Comparison of ENCODE assay signal across 9 mouse cellular contexts in the genomic region with DNA sequence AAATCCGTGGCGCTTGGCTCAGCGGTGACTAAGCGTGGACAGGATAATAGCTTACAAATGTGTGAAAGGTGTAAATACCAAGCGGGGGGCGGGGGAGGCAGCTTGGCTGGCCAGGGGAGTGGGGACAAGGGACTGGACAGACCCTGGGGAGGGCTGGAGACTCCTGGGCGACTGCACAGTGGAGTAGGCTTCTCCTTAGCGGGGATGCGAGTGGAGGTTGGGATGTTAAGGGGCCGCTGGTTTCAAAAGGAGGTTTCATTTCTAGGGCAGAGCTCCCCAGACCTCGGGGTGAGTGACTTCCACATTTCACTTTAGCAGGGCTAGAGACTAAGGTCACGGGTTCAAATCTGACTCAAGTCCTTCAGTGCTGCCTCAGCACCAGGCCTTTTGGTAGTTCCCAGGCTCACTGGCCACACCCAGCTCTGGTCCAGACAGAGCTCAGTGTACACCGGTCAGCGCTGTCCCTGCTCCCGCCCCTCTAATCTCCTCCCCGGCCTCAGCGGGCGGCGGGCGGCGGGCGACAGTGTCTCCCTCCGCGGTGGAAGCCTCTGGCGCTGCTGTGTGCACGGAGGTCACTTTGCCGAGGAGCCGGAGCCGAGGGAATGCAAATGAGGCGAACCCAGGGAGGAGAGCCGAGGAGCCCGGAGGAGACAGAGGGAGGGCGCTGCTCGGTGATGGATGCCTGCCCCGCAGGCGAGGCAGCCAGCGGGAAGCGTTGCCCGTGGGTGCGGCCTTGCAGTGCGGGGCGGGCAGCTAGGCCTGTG. TPM values are rescaled to one million over a fixed set of nuclear protein-coding genes. Genes with fewer than 3 reads are reported as not detected.
DNase-seq lines count a peak whose midpoint lies in the region; ATAC-seq and TF ChIP-seq lines count a peak whose summit lies in the region.
"Had no signal": no experiment of that assay in that cellular context is flagged by ENCODE, and none has a peak within 500 bp of the region (broad histone marks: within the 10 kb centered on the region; RNA-seq: fewer than 3 reads in every experiment).

No protein-coding gene starts in this region.

- H3K4me2 ChIP-seq in lung, embryonic 14.5 days: peak overlapping the region; percentile 66
- H3K4me2 ChIP-seq in forebrain, embryonic 14.5 days (ENCODE audit: low read length): peak overlapping the region; percentile 53
- peak overlapping the region; percentile 63 for H3K4me2 ChIP-seq in intestine, embryonic 16.5 days (ENCODE audit: low read depth, low read length)
- H3K4me2 ChIP-seq in lung, embryonic 16.5 days (ENCODE audit: low read depth, low read length): peak overlapping the region; percentile 57
- peak overlapping the region; percentile 59 for H3K4me2 ChIP-seq in stomach, embryonic 14.5 days (replicated peaks; ENCODE audit: low read depth, low read length)

- H3K27me3 ChIP-seq in lung, embryonic 14.5 days (ENCODE audit: insufficient read depth, low read length): peaks cover 27% of the 10 kb centered on the region
- H3K27me3 ChIP-seq in forebrain, embryonic 14.5 days (replicated peaks; ENCODE audit: control insufficient read depth, insufficient read depth, low read length): peaks cover 7% of the 10 kb centered on the region
- H3K27me3 ChIP-seq in intestine, embryonic 16.5 days (replicated peaks; ENCODE audit: control insufficient read depth, insufficient read depth, low read length): peaks cover 15% of the 10 kb centered on the region; the same call in 1 of the 2 replicates
- peaks cover 26% of the 10 kb centered on the region for H3K27me3 ChIP-seq in lung, embryonic 16.5 days (ENCODE audit: control insufficient read depth, insufficient read depth, low read depth, low read length)
- H3K27me3 ChIP-seq in stomach, embryonic 14.5 days (ENCODE audit: control insufficient read depth, insufficient read depth, low read length): 0 out of 2 replicates have a peak, but pooled peaks cover 2% of the 10 kb centered on the region

- ATAC-seq in lung, embryonic 14.5 days (ENCODE audit: insufficient read depth): peak; percentile 81
- ATAC-seq in forebrain, embryonic 14.5 days: peak; percentile 60
- peak; percentile 70 for ATAC-seq in intestine, embryonic 16.5 days
- ATAC-seq in lung, embryonic 16.5 days (ENCODE audit: low read depth): peak; percentile 72
- peak; percentile 73 for ATAC-seq in stomach, embryonic 14.5 days (ENCODE audit: insufficient number of reproducible peaks, insufficient read depth, low FRiP score, low read depth)

- H3K9me3 ChIP-seq in lung, embryonic 14.5 days (ENCODE audit: low read depth, low read length): no peaks in the 10 kb centered on the region
- H3K9me3 ChIP-seq in forebrain, embryonic 14.5 days (replicated peaks; ENCODE audit: control insufficient read depth, low read length): no peaks in the 10 kb centered on the region
- H3K9me3 ChIP-seq in intestine, embryonic 16.5 days (ENCODE audit: control insufficient read depth, low read length): no peaks in the 10 kb centered on the region
- H3K9me3 ChIP-seq in lung, embryonic 16.5 days (ENCODE audit: control insufficient read depth, low read length): no peaks in the 10 kb centered on the region
- H3K9me3 ChIP-seq in stomach, embryonic 14.5 days (ENCODE audit: control insufficient read depth, low read depth, low read length): no peaks in the 10 kb centered on the region

- peak overlapping the region; percentile 72; the same call in 1 of the 2 replicates for H3K27ac ChIP-seq in lung, embryonic 14.5 days (ENCODE audit: low read depth)
- 0 out of 2 replicates have a peak overlapping the region, but pooled peaks have one; percentile 58 for H3K27ac ChIP-seq in forebrain, embryonic 14.5 days (ENCODE audit: low read depth, low read length)
- H3K27ac ChIP-seq in intestine, embryonic 16.5 days (ENCODE audit: low read length): peak overlapping the region; percentile 70
- no peak overlapping the region for H3K27ac ChIP-seq in lung, embryonic 16.5 days (ENCODE audit: low read length)
- peak overlapping the region; percentile 46; the same call in 1 of the 2 replicates for H3K27ac ChIP-seq in stomach, embryonic 14.5 days (ENCODE audit: low read length)
- H3K27ac ChIP-seq: macrophage had no signal

- peak overlapping the region; percentile 48 for H3K9ac ChIP-seq in lung, embryonic 14.5 days
- H3K9ac ChIP-seq in forebrain, embryonic 14.5 days (ENCODE audit: low read length): peak overlapping the region; percentile 55
- H3K9ac ChIP-seq in intestine, embryonic 16.5 days (ENCODE audit: low read depth, low read length): peak overlapping the region; percentile 64
- H3K9ac ChIP-seq in lung, embryonic 16.5 days (ENCODE audit: low read length): peak overlapping the region; percentile 20
- H3K9ac ChIP-seq in stomach, embryonic 14.5 days (replicated peaks; ENCODE audit: low read depth, low read length): no peak overlapping the region; the same call in 1 of the 2 replicates

- WGBS in lung, embryonic 14.5 days: 2% methylated on average over 42 of the region's 42 CpGs
- 4% methylated on average over 39 of the region's 42 CpGs for WGBS in forebrain, embryonic 14.5 days
- 4% methylated on average over 38 of the region's 42 CpGs for WGBS in intestine, embryonic 16.5 days
- WGBS in lung, embryonic 16.5 days: 4% methylated on average over 42 of the region's 42 CpGs
- WGBS in stomach, embryonic 14.5 days: 2% methylated on average over 42 of the region's 42 CpGs

- no peaks in the 10 kb centered on the region for H3K36me3 ChIP-seq in lung, embryonic 14.5 days (ENCODE audit: insufficient read depth)
- H3K36me3 ChIP-seq in forebrain, embryonic 14.5 days (ENCODE audit: control insufficient read depth, insufficient read depth, low read length): no peaks in the 10 kb centered on the region
- no peaks in the 10 kb centered on the region for H3K36me3 ChIP-seq in intestine, embryonic 16.5 days (ENCODE audit: control insufficient read depth, insufficient read depth, low read length)
- no peaks in the 10 kb centered on the region for H3K36me3 ChIP-seq in lung, embryonic 16.5 days (ENCODE audit: control insufficient read depth, insufficient read depth, low read length)
- H3K36me3 ChIP-seq in stomach, embryonic 14.5 days (ENCODE audit: control insufficient read depth, insufficient read depth, low read length): no peaks in the 10 kb centered on the region

- peak; percentile 74 for DNase-seq in lung, embryonic 14.5 days
- DNase-seq in lung, postnatal 25 days (ENCODE audit: low spot score): no peak
- DNase-seq in brain, adult 2 months (ENCODE audit: low read depth, low spot score): peak; percentile 65
- no peak for DNase-seq in forebrain, embryonic 14.5 days (ENCODE audit: low spot score)
- no peak for DNase-seq in spleen, postnatal 10 days (ENCODE audit: low spot score in 2 of 2)

- H3K4me1 ChIP-seq in lung, embryonic 14.5 days (ENCODE audit: insufficient read depth): peaks cover 7% of the 10 kb centered on the region; the same call in 1 of the 2 replicates
- H3K4me1 ChIP-seq in forebrain, embryonic 14.5 days (ENCODE audit: control insufficient read depth, insufficient read depth, low read length): peaks cover 18% of the 10 kb centered on the region
- H3K4me1 ChIP-seq in intestine, embryonic 16.5 days (ENCODE audit: control insufficient read depth, insufficient read depth, low read length): peaks cover 19% of the 10 kb centered on the region
- peaks cover 13% of the 10 kb centered on the region for H3K4me1 ChIP-seq in lung, embryonic 16.5 days (replicated peaks; ENCODE audit: control insufficient read depth, insufficient read depth, low read length)
- peaks cover 17% of the 10 kb centered on the region for H3K4me1 ChIP-seq in stomach, embryonic 14.5 days (ENCODE audit: control insufficient read depth, insufficient read depth, low read length)

- no peak for TF ChIP-seq CTCF in lung, embryonic 14.5 days (IDR thresholded peaks at IDR 0.05; ENCODE audit: low read depth)

- H3K4me3 ChIP-seq in lung, embryonic 14.5 days (ENCODE audit: low read depth, low read length): peak overlapping the region; percentile 34
- H3K4me3 ChIP-seq in forebrain, embryonic 14.5 days (ENCODE audit: low read depth, low read length): peak overlapping the region; percentile 22
- H3K4me3 ChIP-seq in intestine, embryonic 16.5 days (ENCODE audit: low read length): peak overlapping the region; percentile 42
- H3K4me3 ChIP-seq in lung, embryonic 16.5 days (ENCODE audit: low read length): peak overlapping the region; percentile 39
- peak overlapping the region; percentile 30 for H3K4me3 ChIP-seq in stomach, embryonic 14.5 days (ENCODE audit: low read depth, low read length)

RNA-seq across cellular contexts. Expression of a gene that starts 8.0 kb away (rescaled TPM):
- polyA plus RNA-seq in lung, embryonic 14.5 days (2014; fragmentation: Nextera tagmentation; extraction: Ambion mirVana): 0.12 and 0.18 TPM in 2 replicates
- 0.76 and 0.84 TPM in 2 replicates for polyA plus RNA-seq in forebrain, embryonic 14.5 days (2014; fragmentation: Nextera tagmentation; extraction: Ambion mirVana)
- 2.0 and 2.4 TPM in 2 replicates for polyA plus RNA-seq in intestine, embryonic 16.5 days (2015; fragmentation: Nextera tagmentation; extraction: Ambion mirVana)
- polyA plus RNA-seq in lung, embryonic 16.5 days (2015; fragmentation: Nextera tagmentation; extraction: Ambion mirVana): 0.05 and 0.11 TPM in 2 replicates
- polyA plus RNA-seq in stomach, embryonic 14.5 days (2014; fragmentation: Nextera tagmentation; extraction: Ambion mirVana): 0.16 and 0.25 TPM in 2 replicates
- polyA plus RNA-seq: macrophage had no signal

RNA-seq across cellular contexts. Expression of a gene that starts 20.9 kb away (rescaled TPM):
- 32.8 and 35.1 TPM in 2 replicates for polyA plus RNA-seq in lung, embryonic 14.5 days (2014; fragmentation: Nextera tagmentation; extraction: Ambion mirVana)
- 21.6 and 24.2 TPM in 2 replicates for polyA plus RNA-seq in forebrain, embryonic 14.5 days (2014; fragmentation: Nextera tagmentation; extraction: Ambion mirVana)
- 25.2 and 28.8 TPM in 2 replicates for polyA plus RNA-seq in intestine, embryonic 16.5 days (2015; fragmentation: Nextera tagmentation; extraction: Ambion mirVana)
- 22.9 and 25.2 TPM in 2 replicates for polyA plus RNA-seq in lung, embryonic 16.5 days (2015; fragmentation: Nextera tagmentation; extraction: Ambion mirVana)
- polyA plus RNA-seq in stomach, embryonic 14.5 days (2014; fragmentation: Nextera tagmentation; extraction: Ambion mirVana): 38.4 and 41.0 TPM in 2 replicates

RNA-seq across cellular contexts. Expression of a gene that starts 21.1 kb away (rescaled TPM):
- 0.26 and 0.72 TPM in 2 replicates for polyA plus RNA-seq in lung, embryonic 14.5 days (2014; fragmentation: Nextera tagmentation; extraction: Ambion mirVana)
- polyA plus RNA-seq in forebrain, embryonic 14.5 days (2014; fragmentation: Nextera tagmentation; extraction: Ambion mirVana): 41.3 and 50.4 TPM in 2 replicates
- polyA plus RNA-seq in intestine, embryonic 16.5 days (2015; fragmentation: Nextera tagmentation; extraction: Ambion mirVana): 1.5 and 1.9 TPM in 2 replicates
- polyA plus RNA-seq in lung, embryonic 16.5 days (2015; fragmentation: Nextera tagmentation; extraction: Ambion mirVana): 0.65 and 1.3 TPM in 2 replicates
- 1.6 and 1.7 TPM in 2 replicates for polyA plus RNA-seq in stomach, embryonic 14.5 days (2014; fragmentation: Nextera tagmentation; extraction: Ambion mirVana)
- polyA plus RNA-seq: macrophage had no signal

RNA-seq across cellular contexts. Expression of a gene that starts 22.5 kb away (rescaled TPM):
- polyA plus RNA-seq in lung, embryonic 14.5 days (2014; fragmentation: Nextera tagmentation; extraction: Ambion mirVana): 61.2 and 67.3 TPM in 2 replicates
- polyA plus RNA-seq in forebrain, embryonic 14.5 days (2014; fragmentation: Nextera tagmentation; extraction: Ambion mirVana): 72.4 and 76.0 TPM in 2 replicates
- polyA plus RNA-seq in intestine, embryonic 16.5 days (2015; fragmentation: Nextera tagmentation; extraction: Ambion mirVana): 134 and 137 TPM in 2 replicates
- 80.5 and 92.4 TPM in 2 replicates for polyA plus RNA-seq in lung, embryonic 16.5 days (2015; fragmentation: Nextera tagmentation; extraction: Ambion mirVana)
- polyA plus RNA-seq in stomach, embryonic 14.5 days (2014; fragmentation: Nextera tagmentation; extraction: Ambion mirVana): 75.2 and 84.5 TPM in 2 replicates

RNA-seq across cellular contexts. Expression of a gene that starts 48.0 kb away (rescaled TPM):
- 83.9 and 93.3 TPM in 2 replicates for polyA plus RNA-seq in lung, embryonic 14.5 days (2014; fragmentation: Nextera tagmentation; extraction: Ambion mirVana)
- 17.0 and 17.7 TPM in 2 replicates for polyA plus RNA-seq in forebrain, embryonic 14.5 days (2014; fragmentation: Nextera tagmentation; extraction: Ambion mirVana)
- 38.7 and 42.7 TPM in 2 replicates for polyA plus RNA-seq in intestine, embryonic 16.5 days (2015; fragmentation: Nextera tagmentation; extraction: Ambion mirVana)
- polyA plus RNA-seq in lung, embryonic 16.5 days (2015; fragmentation: Nextera tagmentation; extraction: Ambion mirVana): 46.3 and 48.0 TPM in 2 replicates
- polyA plus RNA-seq in stomach, embryonic 14.5 days (2014; fragmentation: Nextera tagmentation; extraction: Ambion mirVana): 77.0 and 79.0 TPM in 2 replicates
- polyA plus RNA-seq: macrophage had no signal

Comparison
In these comparisons a context has a peak if more than half of its experiments do, and no peak if none do; other contexts are left out.
1. DNase-seq: peak in lung, embryonic 14.5 days (single experiment) and brain, adult 2 months (single experiment); none in lung, postnatal 25 days (single experiment), forebrain, embryonic 14.5 days (single experiment) and spleen, postnatal 10 days (0 of 2).
2. RNA of a gene that starts 21.1 kb away (polyA plus RNA-seq): 41.3 to 50.4 TPM in forebrain, embryonic 14.5 days; 1.6 to 1.7 TPM in stomach, embryonic 14.5 days, 1.5 to 1.9 TPM in intestine, embryonic 16.5 days, 0.65 to 1.3 TPM in lung, embryonic 16.5 days and 0.26 to 0.72 TPM in lung, embryonic 14.5 days; every median in the first group is over 10 times any median in the second.
3. Peak in every context shown above with its lines, with median percentiles within 50 percentile points of each other: ATAC-seq, H3K4me2 ChIP-seq and H3K4me3 ChIP-seq.